Mouse (Mus musculus) embryonic fibroblast, embryonic 13.5 days (primary cell): ENCODE results near the gene Dnmt3a.

ENCODE experiments used
- CTCF ChIP-seq: IDR thresholded peaks from 2 replicates; pipeline ENCODE4 v1.5.1; 2011; ENCODE audit warnings: mild to moderate bottlenecking, control low read depth, low read length, moderate library complexity, borderline replicate concordance; ENCODE audit not compliant: insufficient read depth
- POLR2A ChIP-seq: IDR thresholded peaks from 2 replicates; pipeline ENCODE4 v1.6.1; 2011; ENCODE audit warnings: low read depth, mild to moderate bottlenecking, control low read depth, low read length, moderate library complexity

GRCm38 (mm10) chr12:3857773-3858172 lies 52.0 kb downstream of the Dnmt3a start:
- TF ChIP-seq POLR2A (no peak), CTCF (no peak)
